Mouse (Mus musculus) megakaryocyte-erythroid progenitor cell, adult 5-6 weeks (primary cell): ENCODE measurements around the gene Vmn2r45. TPM values are rescaled to one million over a fixed set of nuclear protein-coding genes. Genes with fewer than 3 reads are reported as not detected.
"Not testable (repeated sequence)": the region's sequence is repeated elsewhere in the genome, so short reads cannot be mapped to it uniquely, and the experiment has no call there.

Source experiments
- ATAC-seq: replicated peaks from 2 replicates; pipeline ENCODE4 v1.8.0; 2016; ENCODE audit warnings: mild to moderate bottlenecking, inconsistent platforms; ENCODE audit not compliant: severe bottlenecking, poor library complexity, low FRiP score, low TSS enrichment
- total RNA-seq, 2 experiments: library from RNA; stranded (forward) in 1 of 2; stranded (reverse) in 1 of 2; fragments of 200-1000, 215-1000 nt in 1 of 2; fragments of >200 nt in 1 of 2; fragmentation: Nextera tagmentation in 1 of 2; gene quantifications; 2 replicates each; pipeline ENCODE4 v1.2.3; 2014 to 2017

The Vmn2r45 gene
- total RNA-seq (2014; fragmentation: Nextera tagmentation) (not detected in 2 replicates), total RNA-seq (2017) (not detected in 2 replicates)

DNA sequence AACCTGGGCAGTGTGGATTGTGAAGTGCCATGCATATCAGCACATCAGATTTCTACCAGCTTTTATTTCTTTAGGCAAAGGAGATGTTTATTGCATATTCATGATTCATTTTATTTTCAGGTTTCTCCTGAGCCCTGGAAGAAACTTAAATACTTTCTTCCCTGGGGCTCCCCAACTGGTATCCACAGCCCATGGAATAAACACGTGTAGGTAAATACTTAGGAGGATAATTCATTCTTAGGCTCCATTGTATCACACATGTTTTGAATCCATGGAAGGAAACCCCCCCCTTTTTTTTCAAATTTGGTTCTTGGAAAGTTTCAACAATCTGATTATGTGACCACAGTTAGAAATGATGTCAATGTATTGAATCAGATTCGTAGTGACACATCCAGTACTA is at the start of gene Vmn2r45:
Vmn2r45 (minus strand) TSS at position 101 of the 400 bp plus-strand sequence.
- ATAC-seq, result not testable (repeated sequence)

Other genes with a start within 250 kb of the Vmn2r45 start
- not detected in 2 replicates for gene Vmn2r43, start 228.5 kb downstream of the Vmn2r45 start, total RNA-seq (2014; fragmentation: Nextera tagmentation)
- not detected in 2 replicates for gene Vmn2r43, start 228.5 kb downstream of the Vmn2r45 start, total RNA-seq (2017)
- gene Vmn2r44, start 105.7 kb downstream of the Vmn2r45 start, total RNA-seq (2014; fragmentation: Nextera tagmentation), result not detected in 2 replicates
- gene Vmn2r44, start 105.7 kb downstream of the Vmn2r45 start, total RNA-seq (2017), result not detected in 2 replicates